Mouse (Mus musculus) small intestine, adult 2 months (tissue): Measurements from ENCODE around the gene Thada.

Experiments
- CTCF ChIP-seq: fragments of 200-500 bp; IDR thresholded peaks from 2 replicates; pipeline ENCODE4 v1.5.1; 2012; ENCODE audit warnings: low read depth, mild to moderate bottlenecking, control low read depth, inconsistent platforms, low read length, moderate library complexity, mixed read lengths; ENCODE audit not compliant: insufficient replicate concordance, insufficient read length; ENCODE audit errors: extremely low read depth
- POLR2A ChIP-seq: fragments of 200-500 bp; IDR thresholded peaks from 2 replicates; pipeline ENCODE4 v1.6.1; 2012; ENCODE audit warnings: low read depth, mild to moderate bottlenecking, control low read depth, inconsistent platforms, low read length, moderate library complexity

DNA sequence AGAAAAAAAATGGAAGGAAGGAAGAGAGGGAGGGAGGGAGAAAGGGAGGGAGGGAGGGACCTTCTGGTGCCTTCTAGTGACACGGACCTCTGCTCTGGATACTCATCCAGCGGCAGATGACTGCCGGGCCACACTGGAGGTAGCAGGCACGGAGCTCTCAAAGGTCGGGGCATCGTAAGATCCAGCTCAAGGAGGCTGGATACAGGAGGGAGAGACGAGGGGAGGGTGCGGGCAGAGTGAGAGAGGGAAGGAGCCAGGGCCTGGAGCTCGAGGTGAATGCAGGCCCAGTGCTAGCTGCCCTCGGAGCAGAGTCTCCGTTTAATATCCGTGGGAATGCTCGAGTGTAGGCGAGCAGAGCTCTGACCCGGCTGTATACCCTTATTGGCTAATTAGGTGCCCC, 307.1 kb downstream of the Thada start:
- TF ChIP-seq CTCF (no peak), POLR2A (no peak)
